Mouse (Mus musculus) lung, postnatal 0 days (tissue): ENCODE data around the gene Zfp385b. TPM values are rescaled to one million over a fixed set of nuclear protein-coding genes. Genes with fewer than 3 reads are reported as not detected.

ENCODE experiments used
- ATAC-seq: fragments of 200-750 bp; cut with Nextera tagmentation; 2 replicates; pipeline ENCODE4 v1.8.0; 2017; ENCODE audit warnings: moderate library complexity
- DNase-seq: peaks from one replicate; pipeline ENCODE4 v3.0.0-alpha.2; 2016; ENCODE audit warnings: low spot score
- H3K27ac ChIP-seq: fragments of 300-500 bp; sonication (generic); 2 replicates; pipeline ENCODE4 v1.5.1; 2014; ENCODE audit warnings: antibody characterized with exemption, mild to moderate bottlenecking, low read length, mixed read lengths
- H3K27me3 ChIP-seq: fragments of 300-500 bp; sonication (generic); replicated peaks from 2 replicates; pipeline ENCODE4 v1.6.1; 2014; ENCODE audit warnings: low read length, mixed read lengths; ENCODE audit not compliant: insufficient read depth
- H3K36me3 ChIP-seq: fragments of 300-500 bp; sonication (generic); 2 replicates; pipeline ENCODE4 v1.6.1; 2014; ENCODE audit warnings: low read length, mixed read lengths; ENCODE audit not compliant: insufficient read depth
- H3K4me1 ChIP-seq: fragments of 300-500 bp; sonication (generic); 2 replicates; pipeline ENCODE4 v1.6.1; 2014; ENCODE audit warnings: antibody characterized with exemption, low read depth, low read length, mixed read lengths; ENCODE audit not compliant: insufficient read depth
- H3K4me2 ChIP-seq: fragments of 300-500 bp; sonication (generic); replicated peaks from 2 replicates; pipeline ENCODE4 v1.6.1; 2014; ENCODE audit warnings: low read depth, mild to moderate bottlenecking, low read length, moderate library complexity, mixed read lengths
- H3K4me3 ChIP-seq: fragments of 300-500 bp; sonication (generic); 2 replicates; pipeline ENCODE4 v1.5.1; 2014; ENCODE audit warnings: low read depth, low read length
- H3K9ac ChIP-seq: fragments of 300-500 bp; sonication (generic); replicated peaks from 2 replicates; pipeline ENCODE4 v1.6.1; 2014; ENCODE audit warnings: low read depth, mild to moderate bottlenecking
- H3K9me3 ChIP-seq: fragments of 300-500 bp; sonication (generic); 2 replicates; pipeline ENCODE4 v1.6.1; 2016; ENCODE audit warnings: low read length, mixed read lengths
- CTCF ChIP-seq: IDR thresholded peaks from 2 replicates; pipeline ENCODE4 v1.5.1; 2016; ENCODE audit warnings: antibody characterized with exemption, mild to moderate bottlenecking
- EP300 ChIP-seq: IDR thresholded peaks from 2 replicates; pipeline ENCODE4 v1.6.1; 2016; ENCODE audit warnings: antibody characterized with exemption, mild to moderate bottlenecking, control low read depth
- WGBS: fragments of 180-500 bp; shearing (Covaris S2); extraction: QIAGEN DNeasy Blood & Tissue Kit; methylation state at CpG from one replicate; pipeline ENCODE4 v1.1.7; 2014; 5-methylcytosine and 5-hydroxymethylcytosine counted together
- polyA plus RNA-seq: library from polyadenylated mRNA; unstranded; fragments of >200 nt; fragmentation: Nextera tagmentation; extraction: Ambion mirVana; gene quantifications from 2 replicates; pipeline ENCODE4 v1.2.1, GENCODE M21; 2015

Zfp385b gene
- polyA plus RNA-seq, 1 experiment from 2014 or later = 13.9 TPM

GRCm38 (mm10) chr2:77552675-77553074 lies 266.8 kb downstream of the Zfp385b start:
- Histone ChIP-seq H3K9me3 (no peaks in the 10 kb centered on the region), H3K27ac (no peak overlapping the region), H3K4me1 (no peaks in the 10 kb centered on the region), H3K9ac (no peak overlapping the region), H3K4me2 (no peak overlapping the region), H3K36me3 (no peaks in the 10 kb centered on the region), H3K27me3 (no peaks in the 10 kb centered on the region), H3K4me3 (no peak overlapping the region)
- DNase-seq = no peak
- WGBS = 26% methylated on average over 8 of the region's 8 CpGs
- no peak for ATAC-seq
- no peak for TF ChIP-seq CTCF
- TF ChIP-seq EP300 = no peak

GRCm38 (mm10) chr2:77543388-77543787 lies 276.1 kb downstream of the Zfp385b start:
- H3K9me3 ChIP-seq = no peaks in the 10 kb centered on the region
- no peak overlapping the region for H3K4me2 ChIP-seq
- no peak overlapping the region for H3K9ac ChIP-seq
- H3K36me3 ChIP-seq = no peaks in the 10 kb centered on the region
- H3K4me1 ChIP-seq = no peaks in the 10 kb centered on the region
- no peak overlapping the region for H3K4me3 ChIP-seq
- H3K27ac ChIP-seq = no peak overlapping the region
- WGBS = 7% methylated on average over 1 of the region's 1 CpGs
- no peak for ATAC-seq
- TF ChIP-seq CTCF = no peak
- TF ChIP-seq EP300 = no peak
- no peak for DNase-seq
- H3K27me3 ChIP-seq = no peaks in the 10 kb centered on the region

GRCm38 (mm10) chr2:77542605-77543004 lies 276.8 kb downstream of the Zfp385b start:
- ATAC-seq (peak; percentile 75), DNase-seq (peak; percentile 60)
- TF ChIP-seq EP300 = no peak
- TF ChIP-seq CTCF = no peak
- Histone ChIP-seq H3K4me1 (no peaks in the 10 kb centered on the region), H3K4me2 (no peak overlapping the region), H3K9me3 (no peaks in the 10 kb centered on the region), H3K36me3 (no peaks in the 10 kb centered on the region), H3K9ac (no peak overlapping the region), H3K4me3 (no peak overlapping the region), H3K27me3 (no peaks in the 10 kb centered on the region), H3K27ac (no peak overlapping the region)
- WGBS = 24% methylated on average over 2 of the region's 2 CpGs

- no peaks in the 10 kb centered on the region for H3K36me3 ChIP-seq
Observed at GRCm38 (mm10) chr2:77541681-77542080, 277.8 kb downstream of the Zfp385b start.

GRCm38 (mm10) chr2:77540860-77541259 lies 278.6 kb downstream of the Zfp385b start:
- no peaks in the 10 kb centered on the region for H3K9me3 ChIP-seq
- H3K4me3 ChIP-seq = no peak overlapping the region
- no peak for ATAC-seq
- no peak for TF ChIP-seq CTCF
- TF ChIP-seq EP300 = no peak
- no peaks in the 10 kb centered on the region for H3K27me3 ChIP-seq
- H3K27ac ChIP-seq = no peak overlapping the region
- no peak overlapping the region for H3K4me2 ChIP-seq
- H3K36me3 ChIP-seq = no peaks in the 10 kb centered on the region
- peak; percentile 64 for DNase-seq
- no peak overlapping the region for H3K9ac ChIP-seq
- H3K4me1 ChIP-seq = no peaks in the 10 kb centered on the region
- 41% methylated on average over 3 of the region's 3 CpGs for WGBS

More at GRCm38 (mm10) chr2:77541681-77542080, 277.8 kb downstream of the Zfp385b start:
- no peaks in the 10 kb centered on the region for H3K4me1 ChIP-seq
- no peak overlapping the region for H3K4me3 ChIP-seq
- TF ChIP-seq EP300 (no peak), CTCF (no peak)
- no peak overlapping the region for H3K4me2 ChIP-seq
- no peaks in the 10 kb centered on the region for H3K27me3 ChIP-seq
- ATAC-seq = no peak
- no peak for DNase-seq
- WGBS = 75% methylated on average over 4 of the region's 4 CpGs
- H3K27ac ChIP-seq = no peak overlapping the region; the same call in 1 of the 2 replicates
- H3K9ac ChIP-seq = no peak overlapping the region
- no peaks in the 10 kb centered on the region for H3K9me3 ChIP-seq

GRCm38 (mm10) chr2:77536556-77536955 lies 282.9 kb downstream of the Zfp385b start:
- Histone ChIP-seq H3K36me3 (no peaks in the 10 kb centered on the region), H3K27me3 (no peaks in the 10 kb centered on the region), H3K4me1 (no peaks in the 10 kb centered on the region), H3K4me2 (no peak overlapping the region), H3K9me3 (no peaks in the 10 kb centered on the region), H3K27ac (no peak overlapping the region), H3K4me3 (no peak overlapping the region), H3K9ac (no peak overlapping the region)
- no peak for ATAC-seq
- WGBS = 59% methylated on average over 3 of the region's 3 CpGs
- DNase-seq = peak; percentile 32
- TF ChIP-seq CTCF (no peak), EP300 (no peak)
